Mouse (Mus musculus): Measurements from ENCODE around the gene Ppp3r1. TPM values are rescaled to one million over a fixed set of nuclear protein-coding genes. Genes with fewer than 3 reads are reported as not detected.
"Not testable (repeated sequence)": the region's sequence is repeated elsewhere in the genome, so short reads cannot be mapped to it uniquely, and the experiment has no call there.

Gene Ppp3r1
- total RNA-seq, 2 experiments from 2014 or later: 20.4 to 26.0 TPM

- ATAC-seq (replicated peaks; ENCODE audit: low FRiP score, poor library complexity, severe bottlenecking): no peak
Observed at GRCm38 (mm10) chr11:17199170-17199569, 40.1 kb downstream of the Ppp3r1 start.

- ATAC-seq (replicated peaks; ENCODE audit: low FRiP score, poor library complexity, severe bottlenecking): no peak
Observed at GRCm38 (mm10) chr11:17199840-17200501, 40.9 kb downstream of the Ppp3r1 start.

- no peak for ATAC-seq (replicated peaks; ENCODE audit: low FRiP score, poor library complexity, severe bottlenecking)
Observed at GRCm38 (mm10) chr11:17200936-17201335, 41.9 kb downstream of the Ppp3r1 start.

GRCm38 (mm10) chr11:17202481-17202880 lies 43.4 kb downstream of the Ppp3r1 start:
- ATAC-seq (replicated peaks; ENCODE audit: low FRiP score, poor library complexity, severe bottlenecking): no peak

- peak; percentile 94 for ATAC-seq (replicated peaks; ENCODE audit: low FRiP score, poor library complexity, severe bottlenecking)
Observed at GRCm38 (mm10) chr11:17211258-17212140, 52.4 kb downstream of the Ppp3r1 start, which contains the start of gene Pno1. Gene Pno1 (minus strand): TSS chr11:17211568.

- no peak; the same call in 1 of the 2 replicates for ATAC-seq (replicated peaks; ENCODE audit: low FRiP score, poor library complexity, severe bottlenecking)
Observed at GRCm38 (mm10) chr11:17212141-17212495, 53.1 kb downstream of the Ppp3r1 start.

GRCm38 (mm10) chr11:17212903-17213509 lies 53.9 kb downstream of the Ppp3r1 start:
- ATAC-seq (replicated peaks; ENCODE audit: low FRiP score, poor library complexity, severe bottlenecking): peak; percentile 32; the same call in 1 of the 2 replicates

GRCm38 (mm10) chr11:17215475-17215874 lies 56.4 kb downstream of the Ppp3r1 start:
- no peak for ATAC-seq (replicated peaks; ENCODE audit: low FRiP score, poor library complexity, severe bottlenecking)

GRCm38 (mm10) chr11:17221126-17221525 lies 62.1 kb downstream of the Ppp3r1 start:
- peak; percentile 49; the same call in 1 of the 2 replicates for ATAC-seq (replicated peaks; ENCODE audit: low FRiP score, poor library complexity, severe bottlenecking)

- no peak for ATAC-seq (replicated peaks; ENCODE audit: low FRiP score, poor library complexity, severe bottlenecking)
Observed at GRCm38 (mm10) chr11:17232792-17233191, 73.7 kb downstream of the Ppp3r1 start.

GRCm38 (mm10) chr11:17236449-17237037 lies 77.5 kb downstream of the Ppp3r1 start:
- ATAC-seq (replicated peaks; ENCODE audit: low FRiP score, poor library complexity, severe bottlenecking): no peak

- not testable (repeated sequence) for ATAC-seq (replicated peaks; ENCODE audit: low FRiP score, poor library complexity, severe bottlenecking)
Observed at GRCm38 (mm10) chr11:17238598-17238997, 79.5 kb downstream of the Ppp3r1 start.

GRCm38 (mm10) chr11:17248715-17249114 lies 89.7 kb downstream of the Ppp3r1 start:
- no peak for ATAC-seq (replicated peaks; ENCODE audit: low FRiP score, poor library complexity, severe bottlenecking)

Other genes starting within 250 kb of the Ppp3r1 start
- gene Fbxo48, start 207.9 kb upstream of the Ppp3r1 start, total RNA-seq (2015; ENCODE audit: low replicate concordance): 22.7 and 59.5 TPM in 2 replicates
- 47.9 and 59.2 TPM in 2 replicates for gene Fbxo48, start 207.9 kb upstream of the Ppp3r1 start, total RNA-seq (2017; ENCODE audit: low replicate concordance)
- 4.6 TPM in 1 of 2 replicates, not detected in the other for gene Cnrip1, start 107.7 kb upstream of the Ppp3r1 start, total RNA-seq (2015; ENCODE audit: low replicate concordance)
- 0.23 TPM in 1 of 2 replicates, not detected in the other for gene Cnrip1, start 107.7 kb upstream of the Ppp3r1 start, total RNA-seq (2017; ENCODE audit: low replicate concordance)
- gene Plek, start 106.9 kb upstream of the Ppp3r1 start, total RNA-seq (2015; ENCODE audit: low replicate concordance): 13.7 and 31.0 TPM in 2 replicates
- gene Plek, start 106.9 kb upstream of the Ppp3r1 start, total RNA-seq (2017; ENCODE audit: low replicate concordance): 15.9 and 16.0 TPM in 2 replicates
- gene Wdr92, start 22.8 kb downstream of the Ppp3r1 start, total RNA-seq (2015; ENCODE audit: low replicate concordance): 10.5 and 13.3 TPM in 2 replicates
- 4.7 and 8.2 TPM in 2 replicates for gene Wdr92, start 22.8 kb downstream of the Ppp3r1 start, total RNA-seq (2017; ENCODE audit: low replicate concordance)
- gene Pno1, start 52.3 kb downstream of the Ppp3r1 start, total RNA-seq (2015; ENCODE audit: low replicate concordance): 9.2 and 11.5 TPM in 2 replicates
- 6.4 and 9.6 TPM in 2 replicates for gene Pno1, start 52.3 kb downstream of the Ppp3r1 start, total RNA-seq (2017; ENCODE audit: low replicate concordance)
- 18.9 and 25.2 TPM in 2 replicates for gene C1d, start 98.3 kb downstream of the Ppp3r1 start, total RNA-seq (2015; ENCODE audit: low replicate concordance)
- gene C1d, start 98.3 kb downstream of the Ppp3r1 start, total RNA-seq (2017; ENCODE audit: low replicate concordance): 21.1 and 44.2 TPM in 2 replicates

Measured in erythroid progenitor cell, adult 5-6 weeks (primary cell).